Comparison of ENCODE assay signal across 14 mouse cellular contexts in genomic region chrX:134163484-134163883, GRCm38 (mm10). TPM values are rescaled to one million over a fixed set of nuclear protein-coding genes. Genes with fewer than 3 reads are reported as not detected.
DNase-seq lines count a peak whose midpoint lies in the region; ATAC-seq and TF ChIP-seq lines count a peak whose summit lies in the region.
"Had no signal": no experiment of that assay in that cellular context is flagged by ENCODE, and none has a peak within 500 bp of the region (broad histone marks: within the 10 kb centered on the region; RNA-seq: fewer than 3 reads in every experiment).

No protein-coding gene starts in this region.

- no peaks in the 10 kb centered on the region for H3K9me3 ChIP-seq in hindbrain, embryonic 15.5 days
- no peaks in the 10 kb centered on the region for H3K9me3 ChIP-seq in hindbrain, embryonic 12.5 days (replicated peaks)
- H3K9me3 ChIP-seq in kidney, embryonic 16.5 days (ENCODE audit: low read length) = no peaks in the 10 kb centered on the region
- H3K9me3 ChIP-seq: embryonic facial prominence, embryonic 15.5 days had no signal

- H3K9ac ChIP-seq in hindbrain, embryonic 15.5 days = no peak overlapping the region
- H3K9ac ChIP-seq in hindbrain, embryonic 12.5 days = no peak overlapping the region
- no peak overlapping the region for H3K9ac ChIP-seq in kidney, embryonic 16.5 days (replicated peaks; ENCODE audit: low read length)
- H3K9ac ChIP-seq: embryonic facial prominence, embryonic 15.5 days had no signal

- no peak for TF ChIP-seq POLR2A in thymus, adult 2 months (IDR thresholded peaks at IDR 0.05; ENCODE audit: control insufficient read depth, extremely low read depth, insufficient read depth, low read length, poor library complexity)

- no peaks in the 10 kb centered on the region for H3K36me3 ChIP-seq in hindbrain, embryonic 15.5 days
- H3K36me3 ChIP-seq in hindbrain, embryonic 12.5 days = no peaks in the 10 kb centered on the region
- H3K36me3 ChIP-seq in thymus, adult 2 months (ENCODE audit: control insufficient read depth, insufficient read depth, low read length) = no peaks in the 10 kb centered on the region
- no peaks in the 10 kb centered on the region for H3K36me3 ChIP-seq in kidney, embryonic 16.5 days (ENCODE audit: insufficient read depth, low read length)
- H3K36me3 ChIP-seq: embryonic facial prominence, embryonic 15.5 days had no signal

- H3K4me2 ChIP-seq in hindbrain, embryonic 15.5 days = peak overlapping the region; percentile 59
- no peak overlapping the region for H3K4me2 ChIP-seq in hindbrain, embryonic 12.5 days (replicated peaks)
- no peak overlapping the region for H3K4me2 ChIP-seq in kidney, embryonic 16.5 days (replicated peaks; ENCODE audit: low read depth, low read length)

- ATAC-seq in hindbrain, embryonic 15.5 days (ENCODE audit: low FRiP score, low read depth) = no peak
- ATAC-seq in hindbrain, embryonic 12.5 days (ENCODE audit: low FRiP score) = no peak
- no peak for ATAC-seq in kidney, embryonic 16.5 days (ENCODE audit: low FRiP score, low TSS enrichment)
- ATAC-seq: intestine, postnatal 0 days had no signal

- H3K27me3 ChIP-seq in hindbrain, embryonic 15.5 days = 0 out of 2 replicates have a peak, but pooled peaks cover 3% of the 10 kb centered on the region
- H3K27me3 ChIP-seq in hindbrain, embryonic 12.5 days = peaks cover 19% of the 10 kb centered on the region; the same call in 1 of the 2 replicates
- no peaks in the 10 kb centered on the region for H3K27me3 ChIP-seq in thymus, adult 2 months (ENCODE audit: control insufficient read depth, insufficient read depth, low read length)
- peaks cover 25% of the 10 kb centered on the region for H3K27me3 ChIP-seq in kidney, embryonic 16.5 days (ENCODE audit: insufficient read depth, low read length)

- H3K27ac ChIP-seq in hindbrain, embryonic 15.5 days (replicated peaks) = no peak overlapping the region
- H3K27ac ChIP-seq in hindbrain, embryonic 12.5 days = no peak overlapping the region
- no peak overlapping the region; the same call in 1 of the 2 replicates for H3K27ac ChIP-seq in thymus, adult 2 months (ENCODE audit: control insufficient read depth, insufficient read depth, low read length)
- H3K27ac ChIP-seq in kidney, embryonic 16.5 days (ENCODE audit: low read length) = no peak overlapping the region
- H3K27ac ChIP-seq: embryonic facial prominence, embryonic 15.5 days; layer of hippocampus, adult 2 months had no signal

- H3K4me3 ChIP-seq in hindbrain, embryonic 15.5 days = no peak overlapping the region
- no peak overlapping the region for H3K4me3 ChIP-seq in hindbrain, embryonic 12.5 days
- H3K4me3 ChIP-seq in thymus, adult 2 months (ENCODE audit: control insufficient read depth, insufficient read depth, low read length) = peak overlapping the region; percentile 23; the same call in 1 of the 2 replicates
- no peak overlapping the region for H3K4me3 ChIP-seq in kidney, embryonic 16.5 days (ENCODE audit: low read length)

- H3K4me1 ChIP-seq in hindbrain, embryonic 15.5 days (replicated peaks) = no peaks in the 10 kb centered on the region
- H3K4me1 ChIP-seq in hindbrain, embryonic 12.5 days = no peaks in the 10 kb centered on the region
- peaks cover 13% of the 10 kb centered on the region for H3K4me1 ChIP-seq in thymus, adult 2 months (replicated peaks; ENCODE audit: control insufficient read depth, insufficient read depth, low read length)
- H3K4me1 ChIP-seq in kidney, embryonic 16.5 days (ENCODE audit: insufficient read depth, low read length) = 0 out of 2 replicates have a peak, but pooled peaks cover 5% of the 10 kb centered on the region
- H3K4me1 ChIP-seq: embryonic facial prominence, embryonic 15.5 days had no signal

- TF ChIP-seq CTCF in thymus, adult 2 months (IDR thresholded peaks at IDR 0.05; ENCODE audit: borderline replicate concordance, control insufficient read depth, extremely low read depth, insufficient read depth, low read length, poor library complexity) = no peak

- no peak for DNase-seq in thymus, adult 2 months
- no peak for DNase-seq in thymus, postnatal 0 days (ENCODE audit: low spot score)
- peak; percentile 16 for DNase-seq in lung, postnatal 36 days
- no peak for DNase-seq in right cerebral cortex, adult 18-20 months
- no peak for DNase-seq in thymus, postnatal 25 days
- DNase-seq: adrenal gland, adult 8-10 months; right cerebral cortex, postnatal 14 days had no signal

- 66% methylated on average over 4 of the region's 4 CpGs for WGBS in hindbrain, embryonic 15.5 days
- 59% methylated on average over 4 of the region's 4 CpGs for WGBS in hindbrain, embryonic 12.5 days
- 27% methylated on average over 4 of the region's 4 CpGs for WGBS in thymus, adult 2 months
- 51% methylated on average over 4 of the region's 4 CpGs for WGBS in kidney, embryonic 16.5 days

RNA-seq across cellular contexts. Expression of gene Xkrx, which starts 1.6 kb away (rescaled TPM):
- 0.85 and 0.89 TPM in 2 replicates for polyA plus RNA-seq in hindbrain, embryonic 15.5 days (2015; fragmentation: Nextera tagmentation; extraction: Ambion mirVana)
- polyA plus RNA-seq in hindbrain, embryonic 12.5 days (2016; fragmentation: Nextera tagmentation; extraction: Ambion mirVana) = 0.09 and 0.13 TPM in 2 replicates
- polyA plus RNA-seq in thymus, adult 2 months (2012; rRNA removed) = 15.1 and 19.1 TPM in 2 replicates
- polyA plus RNA-seq in thymus, postnatal 0 days (2015; fragmentation: Nextera tagmentation; extraction: Ambion mirVana) = 7.0 and 8.0 TPM in 2 replicates
- 0.09 and 0.14 TPM in 2 replicates for polyA plus RNA-seq in kidney, embryonic 16.5 days (2015; fragmentation: Nextera tagmentation; extraction: Ambion mirVana)

RNA-seq across cellular contexts. Expression of gene Arl13a, which starts 23.8 kb away (rescaled TPM):
- not detected in 2 replicates for polyA plus RNA-seq in hindbrain, embryonic 15.5 days (2015; fragmentation: Nextera tagmentation; extraction: Ambion mirVana)
- polyA plus RNA-seq in hindbrain, embryonic 12.5 days (2016; fragmentation: Nextera tagmentation; extraction: Ambion mirVana) = not detected in 2 replicates
- not detected in 2 replicates for polyA plus RNA-seq in thymus, adult 2 months (2012; rRNA removed)
- polyA plus RNA-seq in thymus, postnatal 0 days (2015; fragmentation: Nextera tagmentation; extraction: Ambion mirVana) = 0.06 TPM in 1 of 2 replicates, not detected in the other
- 0.09 TPM in 1 of 2 replicates, not detected in the other for polyA plus RNA-seq in kidney, embryonic 16.5 days (2015; fragmentation: Nextera tagmentation; extraction: Ambion mirVana)
- polyA plus RNA-seq: embryonic facial prominence, embryonic 15.5 days; intestine, postnatal 0 days; limb, embryonic 14.5 days had no signal

RNA-seq across cellular contexts. Expression of gene Nox1, which starts 58.3 kb away (rescaled TPM):
- polyA plus RNA-seq in hindbrain, embryonic 15.5 days (2015; fragmentation: Nextera tagmentation; extraction: Ambion mirVana) = not detected in 2 replicates
- 0.09 TPM in 1 of 2 replicates, not detected in the other for polyA plus RNA-seq in hindbrain, embryonic 12.5 days (2016; fragmentation: Nextera tagmentation; extraction: Ambion mirVana)
- 0.19 and 0.34 TPM in 2 replicates for polyA plus RNA-seq in thymus, adult 2 months (2012; rRNA removed)
- polyA plus RNA-seq in thymus, postnatal 0 days (2015; fragmentation: Nextera tagmentation; extraction: Ambion mirVana) = 0.54 and 0.55 TPM in 2 replicates
- polyA plus RNA-seq in kidney, embryonic 16.5 days (2015; fragmentation: Nextera tagmentation; extraction: Ambion mirVana) = 0.19 TPM in 1 of 2 replicates, not detected in the other
- polyA plus RNA-seq: embryonic facial prominence, embryonic 15.5 days had no signal
